Mouse (Mus musculus): Measurements from ENCODE around the gene Enah. TPM values are rescaled to one million over a fixed set of nuclear protein-coding genes. Genes with fewer than 3 reads are reported as not detected.

Gene Enah
- polyA plus RNA-seq, 1 experiment from 2014 or later = 23.5 TPM

DNA sequence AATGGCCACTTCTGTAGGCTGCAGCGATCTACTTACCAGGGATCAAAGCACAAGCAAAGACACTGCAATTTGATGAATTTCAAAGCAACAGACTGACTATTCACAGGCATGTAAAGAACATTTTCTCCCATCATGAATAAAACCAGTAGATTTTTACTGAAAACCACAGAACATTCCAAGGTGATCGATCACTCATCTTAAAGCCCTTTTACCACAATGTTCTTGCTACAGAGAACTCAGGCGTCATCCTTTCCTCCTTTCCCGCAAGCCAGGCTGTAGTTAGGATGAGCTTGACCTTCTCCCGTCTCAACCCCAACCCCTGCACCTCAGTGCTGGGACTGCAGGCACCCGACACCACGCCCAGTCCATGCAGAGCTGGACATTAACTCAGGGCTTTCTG lies 107.9 kb downstream of the Enah start:
- H3K36me3 ChIP-seq (ENCODE audit: control insufficient read depth, insufficient read depth, low read length) = peaks cover 6% of the 10 kb centered on the region; the same call in 1 of the 2 replicates
- no peak for ATAC-seq
- no peak overlapping the region for H3K4me2 ChIP-seq (ENCODE audit: low read length)
- no peaks in the 10 kb centered on the region for H3K4me1 ChIP-seq (ENCODE audit: control insufficient read depth, insufficient read depth, low read depth, low read length)
- WGBS = 91% methylated on average over 7 of the region's 7 CpGs
- H3K9me3 ChIP-seq (ENCODE audit: control insufficient read depth, low read length) = no peaks in the 10 kb centered on the region
- H3K9ac ChIP-seq (ENCODE audit: low read depth, low read length) = no peak overlapping the region
- no peaks in the 10 kb centered on the region for H3K27me3 ChIP-seq (replicated peaks; ENCODE audit: control insufficient read depth, insufficient read depth, low read length)
- H3K4me3 ChIP-seq (ENCODE audit: low read length) = no peak overlapping the region
- no peak overlapping the region for H3K27ac ChIP-seq (ENCODE audit: low read depth, low read length)

DNA sequence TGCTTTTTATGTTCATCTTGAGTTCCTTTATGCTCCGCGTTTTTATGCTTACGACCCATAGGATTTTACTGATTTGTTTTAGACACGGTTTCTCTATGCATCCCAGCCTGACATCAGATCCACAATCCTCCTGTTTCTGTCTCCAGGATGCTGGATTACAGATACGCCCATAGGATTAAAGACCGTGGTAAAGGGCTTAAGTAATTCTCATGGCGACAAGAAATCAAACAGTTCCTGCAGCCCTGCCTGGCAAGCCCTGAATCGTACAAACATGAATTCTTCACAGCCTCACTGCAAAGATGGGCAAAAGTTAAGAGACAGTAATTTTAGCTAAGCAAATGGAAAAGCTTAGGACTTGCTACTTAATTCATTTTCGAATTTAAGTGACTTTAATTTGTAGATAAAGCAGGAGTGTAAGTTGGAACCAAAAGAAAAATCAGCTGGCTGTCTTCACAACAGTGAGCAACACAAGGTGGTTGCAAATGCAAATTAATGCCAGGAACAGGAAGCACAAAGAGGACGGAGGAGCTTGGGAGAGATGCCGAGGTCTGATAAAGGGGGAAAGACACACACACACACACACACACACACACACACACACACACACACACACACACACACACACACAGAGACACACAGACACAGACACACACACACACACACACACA lies 118.0 kb downstream of the Enah start:
- no peak for ATAC-seq
- Histone ChIP-seq H3K4me2 (ENCODE audit: low read length) (no peak overlapping the region), H3K27me3 (replicated peaks; ENCODE audit: control insufficient read depth, insufficient read depth, low read length) (no peaks in the 10 kb centered on the region), H3K27ac (ENCODE audit: low read depth, low read length) (no peak overlapping the region), H3K9ac (ENCODE audit: low read depth, low read length) (no peak overlapping the region), H3K4me3 (ENCODE audit: low read length) (no peak overlapping the region), H3K4me1 (ENCODE audit: control insufficient read depth, insufficient read depth, low read depth, low read length) (no peaks in the 10 kb centered on the region), H3K9me3 (ENCODE audit: control insufficient read depth, low read length) (no peaks in the 10 kb centered on the region), H3K36me3 (ENCODE audit: control insufficient read depth, insufficient read depth, low read length) (peaks cover 13% of the 10 kb centered on the region)
- WGBS = 69% methylated on average over 11 of the region's 11 CpGs

DNA sequence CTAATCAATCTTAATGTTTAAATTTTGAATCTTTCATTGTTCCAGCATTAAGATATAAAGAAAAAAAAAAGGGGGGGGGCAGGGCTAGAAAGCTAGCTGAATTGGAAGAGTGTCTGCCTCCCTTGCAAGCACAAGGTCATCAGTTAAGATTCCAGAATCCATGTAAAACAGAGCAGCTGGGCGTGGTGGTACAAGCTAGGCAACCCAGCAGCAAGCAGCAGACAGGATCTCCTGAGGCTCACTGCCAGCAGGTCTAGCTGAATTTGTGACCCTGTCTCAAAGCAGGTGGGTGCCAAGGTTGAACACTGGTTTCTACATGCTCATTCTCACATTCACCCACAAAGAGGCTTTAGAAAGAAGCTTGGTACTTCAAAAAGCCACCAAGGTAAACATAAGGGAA lies 118.9 kb downstream of the Enah start:
- Histone ChIP-seq H3K4me1 (ENCODE audit: control insufficient read depth, insufficient read depth, low read depth, low read length) (no peaks in the 10 kb centered on the region), H3K9me3 (ENCODE audit: control insufficient read depth, low read length) (no peaks in the 10 kb centered on the region), H3K4me2 (ENCODE audit: low read length) (no peak overlapping the region), H3K27ac (ENCODE audit: low read depth, low read length) (no peak overlapping the region), H3K9ac (ENCODE audit: low read depth, low read length) (no peak overlapping the region), H3K4me3 (ENCODE audit: low read length) (no peak overlapping the region), H3K36me3 (ENCODE audit: control insufficient read depth, insufficient read depth, low read length) (peaks cover 9% of the 10 kb centered on the region), H3K27me3 (replicated peaks; ENCODE audit: control insufficient read depth, insufficient read depth, low read length) (no peaks in the 10 kb centered on the region)
- no peak for ATAC-seq
- WGBS = 96% methylated on average over 1 of the region's 1 CpGs

GRCm38 (mm10) chr1:181898961-181899360 lies 120.8 kb downstream of the Enah start:
- no peaks in the 10 kb centered on the region for H3K4me1 ChIP-seq (ENCODE audit: control insufficient read depth, insufficient read depth, low read depth, low read length)
- ATAC-seq = no peak
- H3K27ac ChIP-seq (ENCODE audit: low read depth, low read length) = no peak overlapping the region
- no peaks in the 10 kb centered on the region for H3K27me3 ChIP-seq (replicated peaks; ENCODE audit: control insufficient read depth, insufficient read depth, low read length)
- no peak overlapping the region for H3K4me3 ChIP-seq (ENCODE audit: low read length)
- H3K36me3 ChIP-seq (ENCODE audit: control insufficient read depth, insufficient read depth, low read length) = peaks cover 3% of the 10 kb centered on the region; the same call in 1 of the 2 replicates
- WGBS = 76% methylated on average over 1 of the region's 1 CpGs
- H3K9ac ChIP-seq (ENCODE audit: low read depth, low read length) = no peak overlapping the region
- no peak overlapping the region for H3K4me2 ChIP-seq (ENCODE audit: low read length)
- no peaks in the 10 kb centered on the region for H3K9me3 ChIP-seq (ENCODE audit: control insufficient read depth, low read length)

DNA sequence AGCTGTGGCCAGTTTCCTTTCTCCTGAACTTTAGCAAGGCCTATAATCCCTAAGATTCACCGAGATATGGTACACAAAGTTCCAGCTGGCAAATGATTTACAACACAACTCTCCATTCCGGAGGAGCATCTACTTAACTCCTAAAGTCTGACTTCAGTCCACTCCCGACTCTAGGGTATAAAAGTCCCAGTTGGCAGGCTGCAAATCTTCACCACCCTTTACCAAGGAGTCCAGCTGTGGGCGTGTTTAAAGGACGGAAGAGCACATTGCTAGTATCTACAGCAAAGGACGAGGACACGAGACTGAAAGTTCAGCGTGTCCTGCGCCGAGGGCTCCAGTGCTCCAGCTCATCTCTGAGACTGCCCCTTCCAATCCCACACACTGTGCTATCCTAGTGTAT lies 122.8 kb downstream of the Enah start:
- no peak for ATAC-seq
- 86% methylated on average over 10 of the region's 10 CpGs for WGBS
- Histone ChIP-seq H3K36me3 (ENCODE audit: control insufficient read depth, insufficient read depth, low read length) (no peaks in the 10 kb centered on the region), H3K9me3 (ENCODE audit: control insufficient read depth, low read length) (no peaks in the 10 kb centered on the region), H3K9ac (ENCODE audit: low read depth, low read length) (no peak overlapping the region), H3K4me2 (ENCODE audit: low read length) (no peak overlapping the region), H3K4me3 (ENCODE audit: low read length) (no peak overlapping the region), H3K4me1 (ENCODE audit: control insufficient read depth, insufficient read depth, low read depth, low read length) (peaks cover 4% of the 10 kb centered on the region; the same call in 1 of the 2 replicates), H3K27ac (ENCODE audit: low read depth, low read length) (no peak overlapping the region), H3K27me3 (replicated peaks; ENCODE audit: control insufficient read depth, insufficient read depth, low read length) (no peaks in the 10 kb centered on the region)

GRCm38 (mm10) chr1:181893721-181894120 lies 126.1 kb downstream of the Enah start:
- Histone ChIP-seq H3K27ac (ENCODE audit: low read depth, low read length) (no peak overlapping the region), H3K4me3 (ENCODE audit: low read length) (no peak overlapping the region), H3K9me3 (ENCODE audit: control insufficient read depth, low read length) (no peaks in the 10 kb centered on the region), H3K9ac (ENCODE audit: low read depth, low read length) (no peak overlapping the region), H3K4me1 (ENCODE audit: control insufficient read depth, insufficient read depth, low read depth, low read length) (peaks cover 4% of the 10 kb centered on the region; the same call in 1 of the 2 replicates), H3K27me3 (replicated peaks; ENCODE audit: control insufficient read depth, insufficient read depth, low read length) (no peaks in the 10 kb centered on the region), H3K4me2 (ENCODE audit: low read length) (no peak overlapping the region), H3K36me3 (ENCODE audit: control insufficient read depth, insufficient read depth, low read length) (no peaks in the 10 kb centered on the region)
- 0 out of 2 replicates have a peak, but pooled peaks have one; percentile 37 for ATAC-seq
- WGBS = 48% methylated on average over 8 of the region's 8 CpGs

- no peak for ATAC-seq
- WGBS = 92% methylated on average over 7 of the region's 7 CpGs
- H3K9me3 ChIP-seq (ENCODE audit: control insufficient read depth, low read length) = no peaks in the 10 kb centered on the region
Measured at GRCm38 (mm10) chr1:181889670-181890069, 130.1 kb downstream of the Enah start.

GRCm38 (mm10) chr1:181888801-181889200 lies 131.0 kb downstream of the Enah start:
- no peak overlapping the region for H3K9ac ChIP-seq (ENCODE audit: low read depth, low read length)
- peak overlapping the region; percentile 31; the same call in 1 of the 2 replicates for H3K4me2 ChIP-seq (ENCODE audit: low read length)
- H3K27ac ChIP-seq (ENCODE audit: low read depth, low read length) = no peak overlapping the region
- H3K27me3 ChIP-seq (replicated peaks; ENCODE audit: control insufficient read depth, insufficient read depth, low read length) = no peaks in the 10 kb centered on the region
- no peak overlapping the region for H3K4me3 ChIP-seq (ENCODE audit: low read length)
- peak; percentile 82 for ATAC-seq
- 4% methylated on average over 11 of the region's 11 CpGs for WGBS
- peaks cover 3% of the 10 kb centered on the region; the same call in 1 of the 2 replicates for H3K4me1 ChIP-seq (ENCODE audit: control insufficient read depth, insufficient read depth, low read depth, low read length)
- H3K9me3 ChIP-seq (ENCODE audit: control insufficient read depth, low read length) = no peaks in the 10 kb centered on the region
- H3K36me3 ChIP-seq (ENCODE audit: control insufficient read depth, insufficient read depth, low read length) = no peaks in the 10 kb centered on the region

More at GRCm38 (mm10) chr1:181889670-181890069, 130.1 kb downstream of the Enah start:
- no peak overlapping the region for H3K4me2 ChIP-seq (ENCODE audit: low read length)
- peaks cover 4% of the 10 kb centered on the region; the same call in 1 of the 2 replicates for H3K4me1 ChIP-seq (ENCODE audit: control insufficient read depth, insufficient read depth, low read depth, low read length)
- no peak overlapping the region for H3K4me3 ChIP-seq (ENCODE audit: low read length)
- H3K9ac ChIP-seq (ENCODE audit: low read depth, low read length) = no peak overlapping the region
- no peaks in the 10 kb centered on the region for H3K27me3 ChIP-seq (replicated peaks; ENCODE audit: control insufficient read depth, insufficient read depth, low read length)
- H3K27ac ChIP-seq (ENCODE audit: low read depth, low read length) = no peak overlapping the region
- no peaks in the 10 kb centered on the region for H3K36me3 ChIP-seq (ENCODE audit: control insufficient read depth, insufficient read depth, low read length)

- WGBS = 26% methylated on average over 8 of the region's 8 CpGs
- no peak overlapping the region for H3K4me3 ChIP-seq (ENCODE audit: low read length)
- ATAC-seq = peak; percentile 82
- H3K36me3 ChIP-seq (ENCODE audit: control insufficient read depth, insufficient read depth, low read length) = no peaks in the 10 kb centered on the region
- H3K27me3 ChIP-seq (replicated peaks; ENCODE audit: control insufficient read depth, insufficient read depth, low read length) = no peaks in the 10 kb centered on the region
- H3K9me3 ChIP-seq (ENCODE audit: control insufficient read depth, low read length) = no peaks in the 10 kb centered on the region
- H3K9ac ChIP-seq (ENCODE audit: low read depth, low read length) = no peak overlapping the region
- no peak overlapping the region for H3K4me2 ChIP-seq (ENCODE audit: low read length)
- H3K4me1 ChIP-seq (ENCODE audit: control insufficient read depth, insufficient read depth, low read depth, low read length) = peaks cover 4% of the 10 kb centered on the region
- peak overlapping the region; percentile 18; the same call in 1 of the 2 replicates for H3K27ac ChIP-seq (ENCODE audit: low read depth, low read length)
Measured at GRCm38 (mm10) chr1:181881532-181881931, 138.3 kb downstream of the Enah start.

Data from hindbrain, embryonic 16.5 days (tissue).